ENCODE assay signal across 8 mouse cellular contexts in the genomic region with DNA sequence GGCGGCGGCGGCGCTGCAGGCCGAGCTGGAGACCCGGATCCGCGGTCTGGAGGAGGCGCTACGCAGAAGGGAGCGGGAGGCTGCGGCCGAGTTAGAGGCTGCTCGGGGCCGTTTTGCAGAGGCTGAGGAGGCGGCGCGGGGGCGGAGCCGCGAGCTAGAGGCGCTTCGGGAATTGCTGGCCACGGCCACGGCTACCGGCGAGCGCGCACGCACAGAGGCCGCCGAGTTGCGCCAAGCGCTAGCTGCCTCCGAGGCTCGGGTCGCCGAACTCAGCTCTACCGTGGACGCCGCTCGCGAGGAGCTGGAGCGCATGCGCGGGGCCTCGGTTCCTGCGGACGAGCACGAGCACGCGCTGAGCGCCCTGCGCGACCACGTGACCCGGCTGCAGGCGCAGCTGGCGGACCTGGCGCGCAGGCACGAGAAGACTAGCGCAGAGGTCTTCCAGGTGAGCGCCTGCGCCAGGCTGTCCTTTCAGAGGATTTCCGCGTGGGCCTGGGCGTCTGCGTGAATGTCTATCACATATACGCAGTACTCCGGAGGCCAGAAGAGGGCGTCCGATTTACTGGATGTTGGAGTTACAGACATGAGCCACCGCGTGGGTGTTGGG. TPM values are rescaled to one million over a fixed set of nuclear protein-coding genes. Genes with fewer than 3 reads are reported as not detected.
A peak's percentile ranks its signal among the peaks of the same experiment; 100 is the strongest.
DNase-seq lines count a peak whose midpoint lies in the region; ATAC-seq lines count a peak whose summit lies in the region.

No protein-coding gene starts in this region.

- no peaks in the 10 kb centered on the region for H3K36me3 ChIP-seq in hindbrain, embryonic 16.5 days (ENCODE audit: control insufficient read depth, insufficient read depth, low read length)
- H3K36me3 ChIP-seq in macrophage (ENCODE audit: inconsistent target) = no peaks in the 10 kb centered on the region

- peak overlapping the region; percentile 95 for H3K9ac ChIP-seq in hindbrain, embryonic 16.5 days (ENCODE audit: low read depth, low read length)

- H3K4me3 ChIP-seq in hindbrain, embryonic 16.5 days (ENCODE audit: low read length) = peak overlapping the region; percentile 75
- H3K4me3 ChIP-seq in macrophage (ENCODE audit: inconsistent target) = peak overlapping the region; percentile 62

- H3K4me2 ChIP-seq in hindbrain, embryonic 16.5 days (ENCODE audit: low read length) = peak overlapping the region; percentile 92

- 1% methylated on average over 70 of the region's 75 CpGs for WGBS in hindbrain, embryonic 16.5 days
- WGBS in macrophage (ENCODE audit: missing documents) = under 1% methylated on average over 64 of the region's 75 CpGs

- no peaks in the 10 kb centered on the region for H3K79me2 ChIP-seq in macrophage (ENCODE audit: inconsistent target)

- peak; percentile 96 for DNase-seq in T-cell, adult 2 months (ENCODE audit: low spot score)
- peak; percentile 96 to 98 for DNase-seq in cerebellum, postnatal 36 days
- peak; percentile 94 for DNase-seq in gastrocnemius, adult 18-20 months (ENCODE audit: low spot score)
- peak; percentile 92 to 96 for DNase-seq in left cerebral cortex, adult 18-20 months (ENCODE audit: low spot score in 2 of 2)
- peak; percentile 97 for DNase-seq in right cerebral cortex, adult 18-20 months
- DNase-seq in urinary bladder, postnatal 10 days (ENCODE audit: low spot score) = peak; percentile 85

- H3K9me3 ChIP-seq in hindbrain, embryonic 16.5 days (ENCODE audit: control insufficient read depth, low read length) = no peaks in the 10 kb centered on the region

- ATAC-seq in hindbrain, embryonic 16.5 days = peak; percentile 91

- H3K27me3 ChIP-seq in hindbrain, embryonic 16.5 days (replicated peaks; ENCODE audit: control insufficient read depth, insufficient read depth, low read length) = no peaks in the 10 kb centered on the region

- H3K4me1 ChIP-seq in hindbrain, embryonic 16.5 days (ENCODE audit: control insufficient read depth, insufficient read depth, low read depth, low read length) = peaks cover 24% of the 10 kb centered on the region

- peak overlapping the region; percentile 97 for H3K27ac ChIP-seq in hindbrain, embryonic 16.5 days (ENCODE audit: low read depth, low read length)
- peak overlapping the region; percentile 43 for H3K27ac ChIP-seq in macrophage

RNA-seq across cellular contexts. Expression of gene Gm10778, which starts 5.3 kb away (rescaled TPM):
- 1 to 10 TPM; 1.4 to 1.6 TPM for total RNA-seq in gastrocnemius, adult 18-20 months (2021)
- 6.2 and 6.6 TPM in 2 replicates for polyA plus RNA-seq in hindbrain, embryonic 16.5 days (2015; fragmentation: Nextera tagmentation; extraction: Ambion mirVana)
- total RNA-seq in left cerebral cortex, adult 18-20 months (2021) = 1 to 10 TPM; 4.3 to 5.8 TPM
- total RNA-seq in macrophage (2018; cell fraction: chromatin; rRNA removed) = 1 to 10 TPM in 25 of 26 experiments, not detected in 1; 1.1 to 6.5 (median 2.4) TPM
- 1 to 10 TPM in 19 of 26 experiments, under 1 TPM in 7; 0.62 to 3.2 (median 1.9) TPM for total RNA-seq in macrophage (2018; cell fraction: cytosol; rRNA removed)
- total RNA-seq in macrophage (2018; cell fraction: nucleus; rRNA removed) = 1 to 10 TPM in 21 of 26 experiments, under 1 TPM in 2, not detected in 3; 0.82 to 7.4 (median 2.0) TPM
- 2.2 to 2.9 TPM (median 2.6 TPM) in 3 replicates for polyA plus RNA-seq in macrophage (2018)

RNA-seq across cellular contexts. Expression of gene Ankrd24, which starts 15.2 kb away (rescaled TPM):
- 10 to 100 TPM; 10.2 to 10.6 TPM for total RNA-seq in gastrocnemius, adult 18-20 months (2021)
- 18.2 and 19.2 TPM in 2 replicates for polyA plus RNA-seq in hindbrain, embryonic 16.5 days (2015; fragmentation: Nextera tagmentation; extraction: Ambion mirVana)
- total RNA-seq in left cerebral cortex, adult 18-20 months (2021) = 10 to 100 TPM; 44.4 to 46.4 TPM
- total RNA-seq in macrophage (2018; cell fraction: chromatin; rRNA removed) = 100 to 1,000 TPM in 5 of 26 experiments, 10 to 100 TPM in 21; 32.6 to 180 (median 71.2) TPM
- total RNA-seq in macrophage (2018; cell fraction: cytosol; rRNA removed) = 10 to 100 TPM in 3 of 26 experiments, 1 to 10 TPM in 23; 5.2 to 12.7 (median 8.3) TPM
- 10 to 100 TPM; 21.8 to 89.8 (median 39.3) TPM for total RNA-seq in macrophage (2018; cell fraction: nucleus; rRNA removed)
- polyA plus RNA-seq in macrophage (2018) = 10.3 to 12.0 TPM (median 11.5 TPM) in 3 replicates

RNA-seq across cellular contexts. Expression of gene Sirt6, which starts 16.0 kb away (rescaled TPM):
- 1 to 10 TPM; 4.4 to 4.7 TPM for total RNA-seq in gastrocnemius, adult 18-20 months (2021)
- 35.8 and 46.0 TPM in 2 replicates for polyA plus RNA-seq in hindbrain, embryonic 16.5 days (2015; fragmentation: Nextera tagmentation; extraction: Ambion mirVana)
- total RNA-seq in left cerebral cortex, adult 18-20 months (2021) = 10 to 100 TPM; 26.2 to 26.6 TPM
- 10 to 100 TPM; 24.7 to 95.8 (median 67.9) TPM for total RNA-seq in macrophage (2018; cell fraction: chromatin; rRNA removed)
- total RNA-seq in macrophage (2018; cell fraction: cytosol; rRNA removed) = 10 to 100 TPM in 19 of 26 experiments, 1 to 10 TPM in 7; 5.3 to 23.0 (median 14.7) TPM
- 10 to 100 TPM; 15.7 to 72.4 (median 41.0) TPM for total RNA-seq in macrophage (2018; cell fraction: nucleus; rRNA removed)
- 7.3 to 9.1 TPM (median 8.1 TPM) in 3 replicates for polyA plus RNA-seq in macrophage (2018)

RNA-seq across cellular contexts. Expression of gene BC025920, which starts 37.5 kb away (rescaled TPM):
- total RNA-seq in gastrocnemius, adult 18-20 months (2021) = 1 to 10 TPM; 3.1 to 3.3 TPM
- polyA plus RNA-seq in hindbrain, embryonic 16.5 days (2015; fragmentation: Nextera tagmentation; extraction: Ambion mirVana) = 1.6 and 2.3 TPM in 2 replicates
- 1 to 10 TPM; 2.6 to 3.3 TPM for total RNA-seq in left cerebral cortex, adult 18-20 months (2021)
- total RNA-seq in macrophage (2018; cell fraction: chromatin; rRNA removed) = 1 to 10 TPM in 17 of 26 experiments, under 1 TPM in 8, not detected in 1; 0.37 to 5.0 (median 1.4) TPM
- total RNA-seq in macrophage (2018; cell fraction: cytosol; rRNA removed) = under 1 TPM; 0.07 to 0.78 (median 0.29) TPM
- 1 to 10 TPM in 20 of 26 experiments, under 1 TPM in 6; 0.31 to 4.6 (median 1.9) TPM for total RNA-seq in macrophage (2018; cell fraction: nucleus; rRNA removed)
- 0.30 to 0.55 TPM (median 0.40 TPM) in 3 replicates for polyA plus RNA-seq in macrophage (2018)

RNA-seq across cellular contexts. Expression of gene Tle6, which starts 42.7 kb away (rescaled TPM):
- 1 to 10 TPM; 4.5 to 6.1 TPM for total RNA-seq in gastrocnemius, adult 18-20 months (2021)
- polyA plus RNA-seq in hindbrain, embryonic 16.5 days (2015; fragmentation: Nextera tagmentation; extraction: Ambion mirVana) = 9.0 and 9.2 TPM in 2 replicates
- 10 to 100 TPM; 11.4 to 11.8 TPM for total RNA-seq in left cerebral cortex, adult 18-20 months (2021)
- total RNA-seq in macrophage (2018; cell fraction: chromatin; rRNA removed) = 10 to 100 TPM in 23 of 26 experiments, 1 to 10 TPM in 3; 5.0 to 74.3 (median 29.9) TPM
- 10 to 100 TPM in 18 of 26 experiments, 1 to 10 TPM in 8; 6.2 to 16.4 (median 11.2) TPM for total RNA-seq in macrophage (2018; cell fraction: cytosol; rRNA removed)
- 10 to 100 TPM in 21 of 26 experiments, 1 to 10 TPM in 5; 5.3 to 51.3 (median 15.2) TPM for total RNA-seq in macrophage (2018; cell fraction: nucleus; rRNA removed)
- polyA plus RNA-seq in macrophage (2018) = 9.8 to 17.4 TPM (median 16.7 TPM) in 3 replicates

Comparison
In these comparisons a context has a peak if more than half of its experiments do, and no peak if none do; other contexts are left out.
1. Peak in every context shown above with its lines: DNase-seq, ATAC-seq, H3K4me3 ChIP-seq and H3K27ac ChIP-seq.
2. RNA of gene Sirt6, which starts 16.0 kb away (total RNA-seq): 26.2 to 26.6 TPM in left cerebral cortex, adult 18-20 months; 4.4 to 4.7 TPM in gastrocnemius, adult 18-20 months; every median in the first group is over 4 times any median in the second.